Mouse (Mus musculus) testis, postnatal 14 days (tissue): ENCODE results near the gene Slc25a39.
"Not testable (repeated sequence)": the region's sequence is repeated elsewhere in the genome, so short reads cannot be mapped to it uniquely, and the experiment has no call there.

Source experiments
- DNase-seq: peaks from one replicate; pipeline ENCODE4 v3.0.0; 2021; ENCODE audit warnings: low spot score

Gene Slc25a39

DNA sequence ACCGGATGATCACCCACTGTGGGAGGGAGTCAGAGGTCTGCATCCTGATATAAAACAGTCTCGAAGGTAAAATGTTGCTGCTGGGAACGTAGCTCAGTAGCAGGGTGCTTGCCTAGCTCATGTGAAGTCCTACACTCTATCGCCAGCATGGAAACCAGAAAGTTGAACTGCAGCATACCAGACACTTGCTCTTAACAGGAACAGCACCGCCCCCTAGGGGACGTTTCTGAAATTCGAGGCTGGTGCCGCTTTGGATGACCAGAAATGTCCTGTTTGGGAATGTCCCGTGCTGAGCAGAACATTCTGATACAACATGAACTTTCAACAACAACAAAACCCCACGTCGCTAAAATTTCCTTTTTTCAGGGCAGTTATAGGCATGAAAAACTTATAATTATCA lies 4.0 kb upstream of the Slc25a39 start:
- peak; percentile 80 for DNase-seq

DNA sequence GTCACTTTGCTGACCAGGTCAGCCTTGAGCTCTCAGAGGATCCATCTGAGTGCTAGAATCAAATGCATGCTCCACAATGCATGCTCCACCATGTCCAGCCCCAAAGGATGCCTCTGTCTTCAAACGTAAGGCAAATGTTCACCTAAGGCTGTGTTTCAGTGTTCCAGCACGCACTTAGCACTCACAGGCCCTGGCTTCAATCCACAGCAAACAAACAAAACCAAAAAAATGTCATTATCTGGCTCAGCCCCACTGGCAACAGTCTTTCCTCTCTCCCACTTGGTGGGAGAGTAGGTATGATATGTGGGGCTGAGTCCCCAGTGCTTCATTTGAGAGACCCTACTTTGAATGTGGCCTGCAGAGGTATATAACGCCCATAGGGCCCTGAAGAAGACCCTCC lies 3.3 kb upstream of the Slc25a39 start:
- peak; percentile 3 for DNase-seq

DNA sequence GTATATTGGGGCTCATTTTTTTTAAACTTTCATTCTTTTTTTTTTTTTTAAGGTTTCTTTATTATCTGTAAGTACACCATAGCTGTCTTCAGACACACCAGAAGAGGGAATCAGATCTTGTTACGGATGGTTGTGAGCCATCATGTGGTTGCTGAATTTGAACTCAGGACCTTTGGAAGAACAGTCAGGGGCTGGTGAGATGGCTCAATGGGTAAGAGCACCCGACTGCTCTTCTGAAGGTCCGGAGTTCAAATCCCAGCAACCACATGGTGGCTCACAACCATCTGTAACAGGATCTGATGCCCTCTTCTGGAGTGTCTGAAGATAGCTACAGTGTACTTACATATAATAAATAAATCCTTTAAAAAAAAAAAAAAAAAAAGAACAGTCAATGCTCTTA lies 2.6 kb upstream of the Slc25a39 start:
- not testable (repeated sequence) for DNase-seq

- DNase-seq = peak; percentile 5
Measured at GRCm38 (mm10) chr11:102409795-102410330, 2.1 kb upstream of the Slc25a39 start.

DNA sequence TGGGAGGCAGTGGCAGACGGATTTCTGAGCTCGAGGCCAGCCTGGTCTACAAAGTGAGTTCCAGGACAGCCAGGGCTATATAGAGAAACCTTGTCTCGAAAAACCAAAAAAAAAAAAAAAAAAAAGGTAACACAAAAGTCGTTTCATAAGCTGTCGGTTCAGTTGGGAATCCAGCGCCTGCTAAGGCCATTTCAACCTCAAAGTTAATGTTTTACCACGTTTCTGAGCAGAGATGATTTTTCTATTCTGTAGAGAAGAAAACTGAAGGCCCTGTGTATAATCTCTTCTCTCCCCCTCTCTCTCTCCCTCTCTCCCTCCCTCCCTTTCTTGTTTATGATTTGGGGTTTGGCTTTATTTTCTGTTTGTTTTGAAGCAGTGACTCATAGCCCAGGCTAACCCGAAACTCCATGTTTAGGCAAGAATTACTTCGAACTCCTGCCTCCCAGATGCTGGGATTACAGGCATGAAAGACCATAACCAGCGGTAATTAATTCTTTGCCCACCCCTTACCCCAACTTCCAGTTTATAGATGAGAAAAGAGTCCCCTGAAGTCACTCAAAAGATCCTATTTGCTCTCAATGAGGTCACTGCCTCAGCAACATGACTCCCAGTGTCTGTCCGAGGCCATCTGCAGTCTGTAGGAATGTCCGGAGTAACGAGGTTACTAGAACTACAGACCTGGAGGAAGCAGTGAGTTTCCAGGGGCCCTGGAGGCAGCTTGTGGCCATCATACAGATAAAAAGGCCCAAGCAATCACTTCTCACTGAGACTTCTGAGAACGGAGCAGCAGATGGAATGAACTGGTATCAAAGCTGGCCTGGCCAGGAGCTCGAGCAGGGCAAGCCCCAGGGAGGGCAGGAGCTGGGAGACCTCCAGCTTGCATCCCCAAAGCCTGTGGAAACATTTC lies 1.4 kb upstream of the Slc25a39 start:
- peak; percentile 4 for DNase-seq

DNA sequence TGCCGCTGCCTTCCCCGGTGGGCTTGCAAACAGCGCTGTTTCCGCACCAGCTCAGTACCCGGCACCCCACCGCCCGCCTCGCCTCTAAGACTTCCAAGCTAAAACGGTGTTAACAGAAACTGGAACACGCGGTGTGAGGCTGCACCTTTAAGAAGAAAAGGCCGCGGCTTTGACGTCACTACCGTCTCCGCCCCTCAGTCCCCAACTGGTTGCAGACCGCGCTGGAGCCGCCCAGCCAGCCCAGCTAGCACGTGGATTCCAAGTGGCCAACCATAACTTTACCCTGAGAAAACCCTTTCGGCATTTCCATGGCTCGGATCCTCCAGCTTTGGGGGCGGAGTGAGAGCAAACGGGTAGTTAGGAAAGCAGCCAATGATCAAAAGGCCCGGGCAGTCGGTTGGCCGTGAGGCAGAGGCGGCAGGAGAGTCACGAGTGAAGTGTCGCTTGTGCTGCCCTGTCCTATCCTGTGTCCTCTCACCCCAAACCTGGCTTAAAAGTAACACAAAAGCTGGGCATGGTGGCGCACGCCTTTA lies 664 bp upstream of the Slc25a39 start:
- DNase-seq = peak; percentile 97

DNA sequence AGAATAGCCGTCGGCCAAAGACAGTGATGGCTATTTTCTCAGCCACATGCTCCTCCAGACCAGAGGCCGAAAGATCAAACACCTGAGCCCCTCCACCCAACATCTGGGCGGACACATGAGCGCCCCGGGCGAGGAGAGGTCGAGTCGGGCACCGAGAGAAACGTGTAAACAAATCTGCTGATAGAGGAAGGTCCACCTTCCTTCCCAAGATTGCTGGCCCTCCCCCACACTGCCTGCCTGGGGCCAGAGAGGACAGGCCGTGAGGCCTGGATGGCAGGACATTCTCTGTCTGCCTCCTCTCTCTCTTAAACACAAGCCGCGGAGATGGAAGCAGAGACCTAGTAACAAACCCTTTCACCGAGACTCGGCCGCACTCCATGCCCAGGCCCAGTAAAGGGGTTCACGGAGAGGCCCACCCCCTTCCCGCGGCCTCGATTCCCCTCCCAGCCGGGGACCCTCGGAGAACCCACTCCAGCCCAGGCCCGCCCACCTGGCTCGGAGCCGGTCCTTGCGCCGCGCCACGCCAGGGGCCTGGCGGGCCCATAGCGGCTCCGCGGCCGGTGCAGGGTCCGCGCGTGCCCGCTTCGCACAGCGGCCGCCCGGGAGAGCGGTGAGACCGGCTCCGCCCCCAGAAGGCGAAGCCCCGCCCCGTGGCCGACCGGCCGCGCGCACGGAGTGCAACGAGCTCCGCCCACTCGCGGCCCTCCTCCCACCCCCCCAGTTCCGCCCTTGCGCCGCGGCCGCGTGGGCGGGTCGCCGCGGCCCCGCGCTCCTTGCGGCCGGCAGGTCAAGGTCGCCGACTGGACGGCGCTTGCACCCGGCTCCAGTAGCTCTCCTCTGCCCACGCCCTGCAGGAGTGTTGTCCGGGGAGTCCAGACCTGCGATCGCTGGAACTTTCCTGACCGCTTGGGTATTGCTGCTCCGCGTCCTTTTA lies 579 bp downstream of the Slc25a39 start:
- DNase-seq = peak; percentile 91

- peak; percentile 16 for DNase-seq
Measured at GRCm38 (mm10) chr11:102406401-102406800, 1.3 kb downstream of the Slc25a39 start.

GRCm38 (mm10) chr11:102405544-102406285 lies 2.0 kb downstream of the Slc25a39 start:
- no peak for DNase-seq

GRCm38 (mm10) chr11:102404161-102405010 lies 3.4 kb downstream of the Slc25a39 start:
- no peak for DNase-seq

- DNase-seq = no peak
Measured at GRCm38 (mm10) chr11:102403657-102404056, 4.1 kb downstream of the Slc25a39 start.

- no peak for DNase-seq
Measured at GRCm38 (mm10) chr11:102401898-102402500, 5.7 kb downstream of the Slc25a39 start.

GRCm38 (mm10) chr11:102400513-102401084 lies 7.1 kb downstream of the Slc25a39 start:
- DNase-seq = peak; percentile 10

- DNase-seq = peak; percentile 23
Measured at GRCm38 (mm10) chr11:102399610-102400072, 8.1 kb downstream of the Slc25a39 start.

- no peak for DNase-seq
Measured at GRCm38 (mm10) chr11:102399107-102399506, 8.6 kb downstream of the Slc25a39 start.

- peak; percentile 12 for DNase-seq
Measured at GRCm38 (mm10) chr11:102398007-102398825, 9.5 kb downstream of the Slc25a39 start.

DNA sequence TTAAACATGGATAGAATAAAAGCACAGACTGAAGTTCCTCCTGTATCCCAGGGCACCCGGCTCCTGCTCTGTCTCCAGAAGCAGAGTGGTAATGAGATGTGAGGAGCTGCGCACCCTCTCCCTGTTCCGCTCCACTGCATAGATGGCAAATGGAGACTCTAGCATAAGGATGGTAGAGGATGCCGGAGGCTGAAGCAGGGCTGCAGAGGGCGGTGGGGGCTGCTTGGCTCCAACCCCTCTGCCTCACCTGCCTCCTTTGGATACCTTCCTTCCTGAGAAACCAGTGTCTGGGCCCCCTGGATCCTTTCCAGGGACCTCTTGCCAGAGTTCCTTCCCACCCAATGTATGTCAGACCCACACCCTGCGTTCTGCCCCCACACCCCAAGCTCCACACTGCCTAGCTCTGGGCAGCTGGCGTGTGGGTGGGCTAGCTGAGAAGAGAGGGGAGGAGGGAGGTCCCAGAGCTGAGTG lies 11.0 kb downstream of the Slc25a39 start:
- no peak for DNase-seq

DNA sequence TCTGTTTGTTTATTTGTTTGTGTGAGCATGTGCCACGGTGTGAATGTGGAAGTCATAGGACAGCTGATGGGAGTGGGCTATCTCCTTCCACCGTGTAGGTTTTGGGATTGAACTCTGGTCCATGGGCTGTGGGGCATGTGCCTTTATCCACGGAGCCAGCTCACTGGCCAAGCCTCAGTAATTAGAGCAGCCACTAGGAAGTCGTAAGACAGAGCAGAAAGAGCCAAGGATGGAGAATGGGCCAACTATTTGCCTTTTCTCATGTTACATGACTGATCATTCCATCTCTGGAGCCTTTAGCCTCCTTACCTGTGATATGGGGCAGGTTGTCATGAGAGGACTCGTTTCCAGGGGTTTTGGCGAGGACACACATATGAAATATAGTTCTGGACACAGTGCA lies 11.5 kb downstream of the Slc25a39 start:
- DNase-seq = no peak

- DNase-seq = no peak
Measured at GRCm38 (mm10) chr11:102395250-102395649, 12.5 kb downstream of the Slc25a39 start.
